Mouse (Mus musculus) erythroblast, embryonic 14.5 days (primary cell): ENCODE measurements around the gene Ift52.

Source experiments
- GATA1 ChIP-seq: IDR thresholded peaks from 2 replicates; pipeline ENCODE4 v1.6.1; 2012; ENCODE audit warnings: low read length, inconsistent platforms, mixed read lengths
- TAL1 ChIP-seq: IDR thresholded peaks from 3 replicates; pipeline ENCODE4 v1.6.1; 2012; ENCODE audit warnings: low read length, inconsistent platforms, mixed read lengths

DNA sequence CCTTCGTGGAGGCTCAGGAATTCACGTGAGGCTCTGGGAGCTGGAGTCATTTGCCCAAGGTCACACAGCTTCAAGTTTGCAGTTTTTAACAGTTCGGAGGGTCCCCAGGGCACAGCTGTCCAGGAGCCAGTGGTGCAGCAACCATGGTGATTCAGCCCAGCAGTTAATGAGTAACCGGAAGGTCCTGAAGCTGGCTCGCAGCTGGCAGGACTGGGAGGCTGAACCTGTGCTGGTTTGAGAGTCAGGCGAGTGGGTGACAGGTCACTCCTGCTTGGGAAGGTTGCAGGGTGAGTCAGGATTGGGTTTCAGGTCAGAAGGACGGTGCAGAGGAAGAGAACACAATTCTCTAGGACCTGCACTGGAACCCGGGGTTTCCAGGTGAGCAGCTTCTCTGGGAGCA lies 29.9 kb upstream of the Ift52 start, which contains the start of gene Sgk2:
- TF ChIP-seq GATA1 (no peak), TAL1 (no peak)
